Mouse (Mus musculus): ENCODE data around the gene Mrps10. TPM values are rescaled to one million over a fixed set of nuclear protein-coding genes. Genes with fewer than 3 reads are reported as not detected.
A peak's percentile ranks its signal among the peaks of the same experiment; 100 is the strongest.

Gene Mrps10
- polyA plus RNA-seq, 1 experiment from 2014 or later: 49.6 TPM

DNA sequence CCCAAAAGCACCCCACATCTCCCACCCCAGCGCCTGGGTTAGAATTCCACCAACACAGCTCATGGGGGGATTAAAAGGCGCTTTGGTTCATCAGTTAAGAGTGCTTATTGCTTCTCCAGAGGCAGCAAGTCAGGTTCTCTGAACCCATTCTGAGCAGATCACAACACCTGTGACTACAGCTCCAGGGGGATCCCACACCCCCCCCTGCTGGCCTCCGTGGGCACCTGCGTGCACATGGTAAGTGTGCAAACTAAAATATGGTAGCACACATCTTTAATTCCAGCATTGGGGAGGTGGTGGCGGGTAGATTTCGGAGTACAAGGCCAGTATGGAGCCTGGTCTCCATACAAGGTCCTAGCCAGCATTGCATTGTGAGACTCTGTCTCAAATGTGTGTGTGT, 58.6 kb downstream of the Mrps10 start:
- Histone ChIP-seq H3K27me3 (replicated peaks; ENCODE audit: control insufficient read depth, insufficient read depth, low read length) (no peaks in the 10 kb centered on the region), H3K9ac (ENCODE audit: low read depth, low read length) (no peak overlapping the region), H3K4me1 (replicated peaks; ENCODE audit: control insufficient read depth, insufficient read depth, low read length) (no peaks in the 10 kb centered on the region), H3K4me2 (replicated peaks; ENCODE audit: low read depth) (no peak overlapping the region), H3K36me3 (ENCODE audit: control insufficient read depth, insufficient read depth) (no peaks in the 10 kb centered on the region), H3K4me3 (ENCODE audit: low read depth, low read length) (no peak overlapping the region), H3K27ac (ENCODE audit: low read depth, low read length) (no peak overlapping the region), H3K9me3 (ENCODE audit: control insufficient read depth) (no peaks in the 10 kb centered on the region)
- peak; percentile 67 for TF ChIP-seq CTCF (IDR thresholded peaks at IDR 0.05; ENCODE audit: low read depth)
- no peak for ATAC-seq
- 72% methylated on average over 6 of the region's 6 CpGs for WGBS

DNA sequence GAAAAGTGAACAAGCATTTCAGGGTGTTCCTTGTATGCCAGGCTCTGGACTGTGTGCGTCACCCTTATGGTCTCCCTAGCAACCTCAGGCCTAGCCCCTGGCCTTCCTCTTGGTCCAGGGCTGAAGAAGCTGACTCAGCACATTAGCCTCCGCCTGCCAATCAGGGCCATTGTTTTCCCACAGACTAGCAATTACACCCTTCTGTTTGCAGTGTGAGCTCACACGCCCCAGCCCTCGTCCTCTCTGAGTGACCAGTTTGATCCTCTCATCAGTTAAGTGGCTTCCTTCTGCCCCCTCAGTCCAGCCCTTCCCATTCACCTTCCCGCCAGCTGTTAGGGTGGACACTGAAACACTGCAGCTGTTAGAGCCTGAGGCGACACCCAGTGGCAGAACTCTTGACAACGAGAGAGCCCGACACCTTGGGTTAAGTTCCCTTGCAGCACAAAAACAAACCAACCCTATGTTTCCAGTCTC, 60.2 kb downstream of the Mrps10 start:
- 7% methylated on average over 8 of the region's 8 CpGs for WGBS
- H3K4me1 ChIP-seq (replicated peaks; ENCODE audit: control insufficient read depth, insufficient read depth, low read length): no peaks in the 10 kb centered on the region
- peak; percentile 34; the same call in 1 of the 2 replicates for ATAC-seq
- H3K4me2 ChIP-seq (replicated peaks; ENCODE audit: low read depth): peak overlapping the region; percentile 39
- peak; percentile 85 for TF ChIP-seq CTCF (IDR thresholded peaks at IDR 0.05; ENCODE audit: low read depth)
- H3K27me3 ChIP-seq (replicated peaks; ENCODE audit: control insufficient read depth, insufficient read depth, low read length): no peaks in the 10 kb centered on the region
- H3K4me3 ChIP-seq (ENCODE audit: low read depth, low read length): no peak overlapping the region
- H3K9me3 ChIP-seq (ENCODE audit: control insufficient read depth): no peaks in the 10 kb centered on the region
- no peaks in the 10 kb centered on the region for H3K36me3 ChIP-seq (ENCODE audit: control insufficient read depth, insufficient read depth)
- H3K9ac ChIP-seq (ENCODE audit: low read depth, low read length): no peak overlapping the region
- H3K27ac ChIP-seq (ENCODE audit: low read depth, low read length): no peak overlapping the region

DNA sequence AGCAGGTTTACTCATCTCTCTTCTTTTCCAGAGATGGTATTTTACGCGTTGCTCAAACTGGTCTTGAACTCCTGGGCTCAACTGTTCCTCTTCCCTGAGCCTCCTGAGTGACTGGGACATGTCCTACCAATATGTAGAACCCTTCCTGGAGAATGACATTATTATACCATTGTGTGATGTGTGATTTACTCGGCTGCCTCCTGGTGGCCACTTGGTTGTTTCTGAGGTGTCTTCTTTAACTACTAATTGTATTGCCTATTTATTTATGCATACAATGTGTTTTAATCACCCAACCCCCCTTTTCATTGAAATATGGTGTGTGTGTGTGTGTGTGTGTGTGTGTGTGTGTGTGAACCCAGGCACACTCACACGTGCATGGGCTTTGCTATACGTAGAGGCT, 62.1 kb downstream of the Mrps10 start:
- H3K9ac ChIP-seq (ENCODE audit: low read depth, low read length): no peak overlapping the region
- 64% methylated on average over 5 of the region's 5 CpGs for WGBS
- H3K9me3 ChIP-seq (ENCODE audit: control insufficient read depth): no peaks in the 10 kb centered on the region
- no peak overlapping the region for H3K4me2 ChIP-seq (replicated peaks; ENCODE audit: low read depth)
- H3K27me3 ChIP-seq (replicated peaks; ENCODE audit: control insufficient read depth, insufficient read depth, low read length): no peaks in the 10 kb centered on the region
- H3K4me1 ChIP-seq (replicated peaks; ENCODE audit: control insufficient read depth, insufficient read depth, low read length): no peaks in the 10 kb centered on the region
- no peak overlapping the region for H3K27ac ChIP-seq (ENCODE audit: low read depth, low read length)
- H3K4me3 ChIP-seq (ENCODE audit: low read depth, low read length): no peak overlapping the region
- H3K36me3 ChIP-seq (ENCODE audit: control insufficient read depth, insufficient read depth): no peaks in the 10 kb centered on the region
- peak; percentile 69 for TF ChIP-seq CTCF (IDR thresholded peaks at IDR 0.05; ENCODE audit: low read depth)
- ATAC-seq: no peak

Other genes with a start within 250 kb of the Mrps10 start
- gene Guca1b, start 16.5 kb downstream of the Mrps10 start, polyA plus RNA-seq (2015; fragmentation: Nextera tagmentation; extraction: Ambion mirVana): 0.13 and 0.17 TPM in 2 replicates
- 2.7 and 3.3 TPM in 2 replicates for gene Guca1a, start 31.7 kb downstream of the Mrps10 start, polyA plus RNA-seq (2015; fragmentation: Nextera tagmentation; extraction: Ambion mirVana)
- 6.1 and 7.7 TPM in 2 replicates for gene AI661453, start 67.7 kb downstream of the Mrps10 start, polyA plus RNA-seq (2015; fragmentation: Nextera tagmentation; extraction: Ambion mirVana)
- 0.35 and 0.77 TPM in 2 replicates for gene 1700001C19Rik, start 68.5 kb downstream of the Mrps10 start, polyA plus RNA-seq (2015; fragmentation: Nextera tagmentation; extraction: Ambion mirVana)
- gene Taf8, start 133.4 kb downstream of the Mrps10 start, polyA plus RNA-seq (2015; fragmentation: Nextera tagmentation; extraction: Ambion mirVana): 8.3 and 9.2 TPM in 2 replicates
- gene Ccnd3, start 136.2 kb downstream of the Mrps10 start, polyA plus RNA-seq (2015; fragmentation: Nextera tagmentation; extraction: Ambion mirVana): 175 and 180 TPM in 2 replicates
- 7.7 and 8.2 TPM in 2 replicates for gene Bysl, start 242.6 kb downstream of the Mrps10 start, polyA plus RNA-seq (2015; fragmentation: Nextera tagmentation; extraction: Ambion mirVana)
- 22.8 and 22.9 TPM in 2 replicates for gene Med20, start 242.7 kb downstream of the Mrps10 start, polyA plus RNA-seq (2015; fragmentation: Nextera tagmentation; extraction: Ambion mirVana)
- 0.47 and 1.2 TPM in 2 replicates for gene Gm20517, start 242.7 kb downstream of the Mrps10 start, polyA plus RNA-seq (2015; fragmentation: Nextera tagmentation; extraction: Ambion mirVana)